Mouse (Mus musculus): ENCODE results near the gene Tnnt1. TPM values are rescaled to one million over a fixed set of nuclear protein-coding genes. Genes with fewer than 3 reads are reported as not detected.
"Not testable (repeated sequence)": the region's sequence is repeated elsewhere in the genome, so short reads cannot be mapped to it uniquely, and the experiment has no call there.

Tnnt1 gene
- total RNA-seq (2017) = not detected in 2 replicates

DNA sequence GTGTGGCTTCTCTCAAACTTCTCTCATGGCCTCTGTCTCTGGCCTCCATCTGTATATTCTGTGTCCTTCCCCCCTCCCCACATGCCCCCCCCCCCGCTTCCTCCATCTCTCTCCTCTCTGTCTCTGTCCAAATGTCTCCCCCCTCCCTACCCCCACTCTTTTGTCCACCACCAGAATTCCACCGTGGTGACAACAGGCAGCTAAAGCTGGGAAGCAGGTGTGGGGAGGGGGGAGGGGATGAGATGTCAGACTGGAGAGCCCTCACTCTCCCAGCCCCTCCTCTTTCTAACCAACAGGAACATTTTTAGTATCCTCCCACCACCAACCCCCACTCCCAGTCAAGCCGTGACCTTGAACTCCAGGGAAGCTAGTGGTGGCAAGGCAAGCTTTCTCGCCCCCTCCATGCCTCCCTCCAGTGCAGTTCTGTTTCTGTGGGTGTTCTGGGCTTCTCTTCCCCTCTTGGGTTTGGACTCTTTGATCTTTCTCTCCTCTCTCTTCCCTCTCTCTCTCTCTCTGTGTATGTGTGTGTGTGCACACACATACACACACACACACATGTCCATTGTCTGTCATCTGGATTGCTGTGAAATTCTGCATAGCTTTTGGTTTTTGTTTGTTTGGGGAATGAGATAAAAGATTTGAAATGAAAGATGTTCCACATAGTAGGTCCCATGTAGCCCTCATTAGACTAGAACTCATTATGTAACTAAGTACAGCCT lies at the start of gene Tnnt1:
TSS of gene Tnnt1 (minus strand) at position 51 of the 719 bp plus-strand sequence.
- no peak for ATAC-seq (ENCODE audit: extremely low read depth, insufficient number of reproducible peaks, low FRiP score, poor library complexity, severe bottlenecking)

DNA sequence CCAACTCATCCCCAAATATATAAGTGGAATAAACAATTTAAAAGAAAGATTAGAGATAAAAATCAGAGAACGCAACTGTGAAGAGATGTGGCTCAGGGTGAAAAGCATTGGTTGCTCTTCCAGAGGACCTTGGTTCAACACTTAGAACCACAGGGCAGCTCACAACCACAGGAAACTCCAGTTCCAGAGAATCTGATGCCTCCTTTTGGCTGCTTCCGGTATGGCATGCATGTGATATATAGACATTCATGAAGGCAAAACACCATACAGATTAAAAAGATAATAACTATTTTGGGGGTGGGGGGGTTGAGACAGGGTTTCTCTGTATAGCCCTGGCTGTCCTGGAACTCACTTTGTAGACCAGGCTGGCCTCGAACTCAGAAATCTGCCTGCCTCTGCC lies 46.5 kb upstream of the Tnnt1 start:
- ATAC-seq (ENCODE audit: extremely low read depth, insufficient number of reproducible peaks, low FRiP score, poor library complexity, severe bottlenecking) = no peak

DNA sequence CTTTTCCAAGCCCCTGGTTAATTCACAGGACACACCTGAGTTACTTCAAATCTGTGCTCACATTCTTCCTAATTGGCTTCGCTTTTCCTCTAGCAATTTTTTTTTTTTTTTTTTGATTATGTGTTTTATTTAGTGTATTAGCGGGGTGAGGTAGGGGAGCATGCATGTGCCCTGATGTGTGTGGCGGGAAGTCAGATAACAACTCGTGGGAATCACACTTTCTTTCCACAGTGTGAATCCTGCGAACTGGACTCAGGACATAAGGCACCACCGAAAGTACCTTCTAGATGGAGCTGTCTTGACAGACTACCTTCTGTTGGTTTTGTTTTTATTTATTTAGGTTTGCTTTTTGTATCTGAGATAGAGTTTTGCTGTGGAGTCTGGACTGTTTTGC lies 41.0 kb upstream of the Tnnt1 start:
- no peak for ATAC-seq (ENCODE audit: extremely low read depth, insufficient number of reproducible peaks, low FRiP score, poor library complexity, severe bottlenecking)

DNA sequence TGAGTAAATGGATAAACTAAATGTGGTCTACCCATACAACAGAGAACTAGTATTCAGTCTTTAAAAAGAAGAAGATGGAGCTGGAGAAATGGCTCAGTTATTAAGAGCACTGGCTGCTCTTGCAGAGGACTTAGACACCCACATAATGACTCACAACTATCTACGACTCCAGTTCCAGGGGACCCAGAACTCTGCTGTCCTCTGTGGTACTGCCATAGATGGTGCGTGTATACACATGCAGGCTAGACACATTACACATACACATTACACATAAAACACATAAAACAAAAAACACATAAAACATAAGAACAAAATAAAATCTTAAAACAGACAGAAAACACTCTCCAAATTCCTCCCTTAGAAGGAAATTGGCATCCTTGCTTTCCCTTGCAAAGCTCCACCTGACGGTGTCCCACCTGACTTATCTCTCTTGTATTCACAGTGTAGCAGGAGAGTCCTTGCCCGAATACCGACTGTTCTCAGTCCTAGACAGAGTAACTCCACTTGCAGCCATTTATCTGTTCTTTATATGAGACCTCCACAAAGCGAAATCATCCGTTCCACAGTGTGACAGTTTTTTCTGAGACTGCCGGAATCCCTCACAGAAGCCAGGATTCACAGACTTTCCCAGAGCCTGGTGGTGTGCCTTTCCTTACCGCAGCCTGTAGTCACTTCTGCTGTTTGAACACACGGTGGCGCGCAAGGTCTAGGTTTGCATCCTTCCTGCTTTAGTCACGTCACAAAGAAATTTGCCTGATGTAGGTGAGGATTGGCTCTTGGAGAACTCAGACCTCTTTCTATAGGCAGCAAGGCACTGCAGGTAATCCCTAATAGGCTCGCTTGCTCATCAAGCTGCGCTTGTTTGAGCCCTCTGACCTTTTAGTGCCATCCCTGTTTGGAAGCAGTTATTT lies 40.3 kb upstream of the Tnnt1 start:
- peak; percentile 97 for ATAC-seq (ENCODE audit: extremely low read depth, insufficient number of reproducible peaks, low FRiP score, poor library complexity, severe bottlenecking)

DNA sequence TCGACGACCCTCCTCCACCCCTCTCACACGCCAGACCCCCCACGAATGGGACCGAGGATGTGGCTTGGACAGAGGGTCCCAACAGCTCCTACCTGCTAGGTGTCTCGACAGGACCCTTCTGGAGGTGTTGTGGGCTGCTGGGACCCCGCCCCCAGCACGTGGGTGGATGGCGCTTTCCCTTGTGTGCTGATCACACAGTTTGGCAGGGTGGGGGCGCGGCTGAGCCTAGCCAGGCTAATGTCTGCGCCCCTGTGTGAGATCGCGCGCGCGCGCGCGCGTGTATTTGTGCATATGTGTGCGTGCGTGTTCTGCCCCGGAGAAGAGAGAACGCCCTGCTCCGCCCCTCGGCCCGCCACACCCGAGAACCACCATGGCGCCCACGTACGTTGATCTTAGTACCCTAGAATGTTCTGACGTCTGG lies 31.0 kb upstream of the Tnnt1 start, which contains the start of gene Syt5:
TSS of gene Syt5 (minus strand) at position 321 of the 421 bp plus-strand sequence.
- no peak for ATAC-seq (ENCODE audit: extremely low read depth, insufficient number of reproducible peaks, low FRiP score, poor library complexity, severe bottlenecking)

DNA sequence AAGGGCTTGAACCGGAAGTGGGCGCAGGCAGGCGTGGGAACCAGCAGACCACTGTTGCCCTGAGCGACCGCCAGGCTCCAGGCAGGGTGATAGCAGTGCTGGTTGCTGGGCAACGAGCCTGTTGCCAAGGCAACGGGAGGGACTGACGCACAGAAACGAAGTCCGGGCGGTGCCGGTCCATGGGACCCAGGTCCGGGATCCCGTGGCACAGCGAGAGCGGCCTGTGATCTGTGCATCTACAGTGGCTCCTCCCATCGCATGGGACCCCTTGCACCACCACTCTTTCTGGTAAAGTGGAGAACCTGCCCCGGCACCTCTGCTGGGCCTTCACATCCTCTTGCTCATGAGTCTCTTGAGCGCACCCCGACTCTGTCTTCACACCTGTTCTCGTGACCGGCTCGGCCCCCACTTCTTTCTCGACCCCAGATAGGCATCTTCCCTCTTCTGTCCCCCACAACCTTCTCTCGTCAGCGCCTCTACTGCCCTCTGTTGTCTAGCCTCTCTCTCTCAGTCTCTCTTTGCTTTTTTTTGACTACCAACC lies 30.5 kb upstream of the Tnnt1 start:
- no peak for ATAC-seq (ENCODE audit: extremely low read depth, insufficient number of reproducible peaks, low FRiP score, poor library complexity, severe bottlenecking)

DNA sequence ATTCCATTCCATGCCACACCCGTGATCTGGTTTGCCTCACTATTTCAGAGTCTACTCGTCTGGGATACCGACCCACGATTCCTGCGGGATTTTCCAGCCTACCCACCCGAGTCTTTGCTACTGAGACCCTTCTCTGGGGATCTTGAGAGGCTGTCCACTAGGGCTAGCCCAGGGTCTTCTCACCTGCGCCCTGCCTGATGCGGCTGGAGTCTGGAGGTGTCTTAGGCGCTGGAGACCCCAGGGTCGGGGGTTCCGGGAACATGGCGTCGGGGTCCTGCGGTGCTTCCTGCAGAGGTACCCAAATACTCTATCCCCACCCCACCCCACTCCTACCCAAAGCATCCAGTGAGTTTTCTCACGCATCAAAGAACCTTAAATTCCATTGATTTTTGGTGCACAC lies 29.9 kb upstream of the Tnnt1 start:
- ATAC-seq (ENCODE audit: extremely low read depth, insufficient number of reproducible peaks, low FRiP score, poor library complexity, severe bottlenecking) = no peak

DNA sequence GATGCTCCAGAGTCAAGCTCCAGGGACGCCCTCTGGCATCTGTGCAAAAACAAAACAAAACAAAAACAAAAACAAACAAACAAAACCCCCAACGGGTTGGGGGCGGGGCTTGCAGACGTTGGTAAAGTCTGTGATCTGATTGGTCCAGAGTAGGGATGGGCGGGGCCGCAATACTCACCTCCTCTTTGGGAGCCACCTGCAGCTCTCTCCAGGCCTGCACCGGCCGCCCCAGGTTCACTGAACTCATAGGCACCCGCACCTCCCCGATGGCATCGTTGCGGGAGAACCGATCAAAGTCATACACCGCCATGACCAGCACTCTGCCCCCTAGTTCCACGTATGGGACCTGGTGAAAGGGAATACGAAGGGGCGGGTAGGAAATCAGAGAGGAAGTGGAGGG lies 25.8 kb upstream of the Tnnt1 start:
- ATAC-seq (ENCODE audit: extremely low read depth, insufficient number of reproducible peaks, low FRiP score, poor library complexity, severe bottlenecking) = no peak

DNA sequence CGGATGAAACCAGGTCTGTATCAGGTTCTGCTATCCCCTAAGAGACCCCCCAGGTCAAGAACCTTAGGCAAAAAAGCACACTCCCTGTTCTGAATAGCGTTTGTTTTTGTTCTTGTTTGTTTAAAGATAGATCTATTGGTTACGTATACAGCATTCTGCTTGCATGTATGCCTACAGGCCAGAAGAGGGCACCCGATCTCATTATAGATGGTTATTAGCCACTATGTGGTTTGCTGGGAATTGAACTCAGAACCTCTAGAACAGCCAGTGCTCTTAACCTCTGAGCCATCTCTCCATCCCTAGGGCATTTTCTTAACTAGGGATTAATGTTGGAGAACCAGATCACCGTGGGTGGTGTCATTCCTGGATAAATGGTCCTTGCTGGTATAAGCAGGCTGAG lies 25.2 kb upstream of the Tnnt1 start:
- no peak for ATAC-seq (ENCODE audit: extremely low read depth, insufficient number of reproducible peaks, low FRiP score, poor library complexity, severe bottlenecking)

DNA sequence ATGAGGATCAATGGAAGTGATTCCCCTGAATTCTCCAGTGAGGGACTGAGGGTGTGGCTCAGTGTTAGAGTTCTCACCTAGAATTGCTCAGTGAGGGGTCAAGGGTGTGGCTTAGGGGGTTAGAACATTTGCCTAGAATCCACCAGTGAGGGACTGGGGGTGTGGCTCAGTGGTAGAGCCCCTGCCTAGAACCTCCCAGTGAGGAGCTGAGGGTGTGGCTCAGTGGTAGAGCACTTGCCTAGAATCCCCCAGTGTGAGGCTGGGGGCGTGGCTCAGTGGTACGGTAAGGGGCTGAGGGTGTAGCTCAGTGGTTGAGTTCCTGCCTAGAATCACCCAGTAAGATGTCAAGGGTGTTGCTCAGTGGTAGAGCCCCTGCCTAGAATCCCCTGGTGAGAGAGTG lies 22.8 kb upstream of the Tnnt1 start:
- no peak for ATAC-seq (ENCODE audit: extremely low read depth, insufficient number of reproducible peaks, low FRiP score, poor library complexity, severe bottlenecking)

DNA sequence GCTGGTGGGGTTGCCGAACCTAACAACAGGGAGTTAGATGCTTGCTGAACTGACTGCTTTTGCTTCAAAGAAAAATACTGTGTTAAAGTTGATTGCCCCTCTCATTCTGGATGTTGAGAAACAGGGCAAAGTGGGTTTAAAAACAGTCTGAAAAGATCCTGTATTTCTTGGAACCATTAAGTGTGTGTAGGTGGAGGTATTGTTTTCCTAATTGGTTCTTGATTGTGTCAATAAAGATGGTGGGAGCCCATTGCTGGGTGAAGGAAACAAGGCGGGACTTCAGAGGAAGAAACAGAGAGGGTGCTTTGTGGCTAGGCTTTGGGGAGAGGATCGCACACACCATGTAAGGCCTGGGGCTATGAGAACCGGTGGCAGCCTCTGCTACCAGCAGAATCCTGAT lies 21.0 kb upstream of the Tnnt1 start:
- ATAC-seq (ENCODE audit: extremely low read depth, insufficient number of reproducible peaks, low FRiP score, poor library complexity, severe bottlenecking) = no peak

DNA sequence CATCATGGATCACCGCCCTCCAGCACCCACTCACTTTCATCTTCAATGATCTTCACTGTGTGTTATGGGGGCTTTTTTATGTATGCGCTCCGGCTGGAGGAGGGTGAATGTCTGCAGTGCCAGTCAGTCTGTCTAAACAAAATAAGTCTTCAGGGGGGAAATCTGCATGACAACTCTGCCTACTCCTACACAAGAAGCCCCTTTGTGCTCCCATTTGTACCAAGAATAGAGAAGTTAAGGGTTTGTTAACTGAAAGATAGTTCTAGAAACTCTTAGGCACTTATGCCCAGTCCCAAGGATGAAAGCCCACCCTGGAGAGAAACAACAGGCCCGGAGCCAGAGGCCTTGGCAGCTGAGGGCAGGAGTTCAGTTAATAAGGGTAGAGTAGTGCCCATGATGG lies 20.2 kb upstream of the Tnnt1 start:
- ATAC-seq (ENCODE audit: extremely low read depth, insufficient number of reproducible peaks, low FRiP score, poor library complexity, severe bottlenecking) = no peak

DNA sequence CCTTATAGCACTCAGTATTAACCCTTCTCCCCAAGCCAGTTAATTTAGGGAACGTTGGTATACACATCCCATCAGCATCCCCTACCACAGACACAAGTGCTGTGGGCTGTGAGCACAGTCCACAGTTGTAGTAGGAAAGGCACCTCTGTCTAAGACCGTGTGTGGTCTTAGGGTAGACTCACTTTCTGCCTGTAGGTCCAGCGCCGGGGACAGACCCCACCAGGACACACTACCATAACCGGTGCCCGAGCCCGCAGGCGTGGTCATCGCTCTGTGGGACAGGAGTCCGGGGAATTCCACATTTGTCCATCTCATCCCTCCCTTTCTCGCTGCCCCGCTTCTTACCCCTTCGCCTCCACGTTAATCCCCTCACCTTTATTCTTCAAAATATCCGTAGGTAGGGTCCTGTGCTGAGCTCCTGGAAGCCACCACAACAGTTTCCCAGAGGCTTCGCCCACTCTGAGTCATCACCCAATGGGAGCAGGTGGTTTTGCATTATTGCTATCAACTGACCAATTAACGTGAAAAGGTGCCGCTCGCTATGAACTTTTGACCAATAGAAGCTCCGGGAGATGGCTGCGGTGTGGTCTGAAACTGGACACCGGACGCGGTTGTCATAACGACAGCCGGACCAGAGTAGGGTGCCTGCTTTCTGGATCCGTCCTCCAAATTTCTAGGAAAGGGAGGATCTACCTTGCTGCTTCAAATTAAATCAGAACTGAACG lies 16.0 kb upstream of the Tnnt1 start, which contains the start of gene Dnaaf3:
TSS of gene Dnaaf3 (minus strand) at position 449 of the 725 bp plus-strand sequence.
- ATAC-seq (ENCODE audit: extremely low read depth, insufficient number of reproducible peaks, low FRiP score, poor library complexity, severe bottlenecking) = no peak

DNA sequence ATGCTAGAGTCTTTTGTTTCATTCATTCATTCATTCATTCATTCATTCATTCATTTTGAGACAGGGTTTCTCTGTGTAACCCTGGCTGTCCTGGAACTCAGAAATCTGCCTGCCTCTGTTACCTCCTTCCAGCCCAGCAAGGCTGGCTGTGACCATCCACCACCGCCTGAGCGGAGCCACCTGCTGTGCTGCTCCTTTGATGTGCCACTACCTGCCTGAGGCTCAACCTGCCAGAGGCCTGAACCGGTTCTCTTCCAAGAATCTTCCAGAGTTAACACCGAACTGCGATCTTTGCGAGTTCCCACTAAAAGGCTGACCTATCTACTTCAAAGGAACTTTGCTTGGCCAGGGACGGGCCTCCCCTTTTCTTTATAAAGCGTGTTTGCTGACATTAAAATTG lies 14.0 kb upstream of the Tnnt1 start:
- not testable (repeated sequence) for ATAC-seq (ENCODE audit: extremely low read depth, insufficient number of reproducible peaks, low FRiP score, poor library complexity, severe bottlenecking)

DNA sequence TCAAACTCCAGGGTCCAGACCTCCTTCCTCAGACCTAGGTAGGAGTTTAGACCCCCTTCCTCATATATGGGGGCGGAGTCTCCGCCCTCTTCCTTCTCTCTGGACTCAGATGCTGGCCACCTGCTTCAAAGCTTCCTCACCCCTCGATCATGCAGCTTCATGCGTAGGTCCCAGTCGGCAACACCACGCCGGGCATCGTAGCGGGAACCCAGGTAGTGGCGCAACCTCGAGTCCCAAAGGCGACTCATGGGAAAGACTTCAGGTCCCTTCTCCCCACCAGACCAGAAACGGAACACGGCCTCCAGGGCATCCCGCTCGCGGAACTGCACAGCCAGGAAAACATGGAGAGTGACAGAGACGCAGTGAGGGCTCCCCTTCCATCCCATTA lies 11.1 kb upstream of the Tnnt1 start:
- ATAC-seq (ENCODE audit: extremely low read depth, insufficient number of reproducible peaks, low FRiP score, poor library complexity, severe bottlenecking) = no peak

DNA sequence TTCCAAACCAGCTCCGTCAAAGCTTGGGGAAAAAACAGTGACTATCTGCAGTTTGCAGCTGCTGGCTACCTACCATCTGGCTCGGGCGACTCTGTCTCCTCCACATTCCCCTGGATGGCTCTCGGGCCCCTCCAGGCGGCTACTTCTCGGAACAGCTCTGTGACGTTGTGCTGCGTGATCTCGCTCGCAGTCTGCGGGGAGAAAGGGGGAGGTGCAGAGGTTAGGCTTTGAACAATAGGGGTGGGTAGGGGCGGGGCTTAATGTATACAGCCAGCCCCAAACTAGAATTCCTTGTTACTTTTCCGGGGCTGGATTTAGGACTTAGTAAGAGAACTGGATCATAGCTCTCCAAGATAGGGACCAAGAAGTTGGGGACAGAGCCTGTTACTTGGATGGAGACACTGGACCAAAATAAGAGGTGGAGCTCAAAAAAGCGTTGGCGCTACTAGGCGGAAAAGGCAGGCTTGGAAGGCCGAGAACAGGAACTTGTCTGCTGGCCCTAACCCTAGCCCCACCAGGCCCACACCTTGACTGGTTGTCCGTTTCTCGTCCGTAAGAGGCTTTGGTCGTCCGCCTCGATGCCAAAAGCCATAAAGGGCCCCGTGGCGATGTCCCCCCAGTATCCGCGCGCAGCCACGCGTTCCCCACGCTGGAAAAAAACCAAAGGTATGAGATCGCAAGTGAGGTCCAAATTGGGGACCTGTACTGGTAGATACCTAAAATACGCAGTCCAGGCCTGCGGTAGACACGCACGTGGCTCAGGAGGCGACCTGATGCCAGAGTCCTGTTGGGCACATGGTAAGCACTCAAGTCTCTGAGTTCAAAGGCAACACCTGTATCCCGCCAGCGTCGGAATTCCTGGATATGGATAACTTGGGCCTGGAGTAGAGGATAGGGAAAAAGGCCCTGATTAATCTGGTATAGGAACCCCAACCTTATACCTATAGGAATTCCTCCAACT lies 10.4 kb upstream of the Tnnt1 start:
- ATAC-seq (ENCODE audit: extremely low read depth, insufficient number of reproducible peaks, low FRiP score, poor library complexity, severe bottlenecking) = peak; percentile 90

DNA sequence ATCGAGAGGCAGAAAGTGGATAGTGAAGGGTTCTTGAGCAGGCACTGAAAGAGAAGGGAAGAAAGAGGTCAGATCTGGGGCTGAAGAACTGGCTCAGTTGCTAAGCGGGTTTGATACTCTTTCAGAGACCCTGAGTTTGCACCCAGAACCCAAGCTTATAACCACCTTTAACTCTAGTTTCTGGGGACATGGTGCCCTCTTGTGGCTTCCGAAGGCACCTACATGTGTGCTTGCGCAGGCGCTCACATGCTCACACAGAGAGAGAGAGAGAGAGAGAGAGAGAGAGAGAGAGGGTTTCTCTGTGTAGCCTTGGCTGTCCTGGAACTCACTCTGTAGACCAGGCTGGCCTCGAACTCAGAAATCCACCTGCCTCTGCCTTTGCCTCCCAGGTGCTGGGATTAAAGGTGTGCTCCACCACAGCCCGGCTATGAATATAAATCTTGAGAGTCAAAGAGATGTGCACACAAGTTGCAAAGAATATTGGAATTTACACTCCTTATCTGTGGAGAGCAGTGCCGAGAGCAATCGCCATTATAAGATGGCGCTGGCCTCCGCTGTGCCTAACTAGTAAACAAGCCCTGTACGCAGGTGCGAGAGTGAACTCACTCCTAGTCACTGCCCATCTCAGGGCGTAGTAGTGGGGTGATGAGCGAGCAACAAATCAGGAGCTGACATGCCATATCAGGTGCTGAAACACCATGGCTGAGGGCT lies 8.2 kb upstream of the Tnnt1 start, which contains the start of gene Tnni3:
TSS of gene Tnni3 (minus strand) at position 18 of the 711 bp plus-strand sequence.
- ATAC-seq (ENCODE audit: extremely low read depth, insufficient number of reproducible peaks, low FRiP score, poor library complexity, severe bottlenecking) = peak; percentile 67
